8 mouse cellular contexts compared by ENCODE assay signal in genomic region chr9:54699345-54700173, GRCm38 (mm10). TPM values are rescaled to one million over a fixed set of nuclear protein-coding genes. Genes with fewer than 3 reads are reported as not detected.
DNase-seq lines count a peak whose midpoint lies in the region; ATAC-seq lines count a peak whose summit lies in the region.

No protein-coding gene starts in this region.

- H3K27ac ChIP-seq in hindbrain, embryonic 12.5 days: no peak overlapping the region

- H3K4me2 ChIP-seq in hindbrain, embryonic 12.5 days (replicated peaks): peak overlapping the region; percentile 91

- peaks cover 38% of the 10 kb centered on the region for H3K27me3 ChIP-seq in hindbrain, embryonic 12.5 days

- under 1% methylated on average over 92 of the region's 92 CpGs for WGBS in hindbrain, embryonic 12.5 days

- H3K4me3 ChIP-seq in hindbrain, embryonic 12.5 days: peak overlapping the region; percentile 63

- H3K9ac ChIP-seq in hindbrain, embryonic 12.5 days: peak overlapping the region; percentile 75

- H3K36me3 ChIP-seq in hindbrain, embryonic 12.5 days: no peaks in the 10 kb centered on the region

- H3K4me1 ChIP-seq in hindbrain, embryonic 12.5 days: peaks cover 13% of the 10 kb centered on the region

- DNase-seq in R1 (ENCODE audit: low read depth, low spot score): peak; percentile 51
- peak; percentile 83 to 86 for DNase-seq in cerebellum, postnatal 14 days
- peak; percentile 65 to 76 for DNase-seq in frontal cortex, postnatal 25 days (ENCODE audit: low spot score in 2 of 2)
- DNase-seq in layer of hippocampus, postnatal 25 days (ENCODE audit: extremely low spot score in 1 of 2, low spot score in 1 of 2): peak; percentile 74 to 81
- peak; percentile 86 for DNase-seq in lung, postnatal 10 days
- DNase-seq in retina, adult 2 months (ENCODE audit: low read depth, low spot score): peak; percentile 54
- peak; percentile 45 for DNase-seq in thymus, postnatal 25 days

- peak; percentile 75 for ATAC-seq in hindbrain, embryonic 12.5 days (ENCODE audit: low FRiP score)

- no peaks in the 10 kb centered on the region for H3K9me3 ChIP-seq in hindbrain, embryonic 12.5 days (replicated peaks)

RNA-seq across cellular contexts. Expression of gene Dnaja4, which starts 0.9 kb away (rescaled TPM):
- polyA plus RNA-seq in hindbrain, embryonic 12.5 days (2016; fragmentation: Nextera tagmentation; extraction: Ambion mirVana): 7.1 and 7.5 TPM in 2 replicates
- total RNA-seq in layer of hippocampus, postnatal 25 days (2021): 10 to 100 TPM; 39.9 to 46.0 TPM

RNA-seq across cellular contexts. Expression of gene Wdr61, which starts 34.8 kb away (rescaled TPM):
- polyA plus RNA-seq in hindbrain, embryonic 12.5 days (2016; fragmentation: Nextera tagmentation; extraction: Ambion mirVana): 117 and 128 TPM in 2 replicates
- total RNA-seq in layer of hippocampus, postnatal 25 days (2021): 10 to 100 TPM; 57.7 to 61.0 TPM

RNA-seq across cellular contexts. Expression of gene Acsbg1, which starts 37.9 kb away (rescaled TPM):
- 6.0 and 6.2 TPM in 2 replicates for polyA plus RNA-seq in hindbrain, embryonic 12.5 days (2016; fragmentation: Nextera tagmentation; extraction: Ambion mirVana)
- total RNA-seq in layer of hippocampus, postnatal 25 days (2021): 100 to 1,000 TPM; 111 to 117 TPM
